Mouse (Mus musculus) heart, embryonic 15.5 days (tissue): ENCODE results near the gene Cd96. TPM values are rescaled to one million over a fixed set of nuclear protein-coding genes. Genes with fewer than 3 reads are reported as not detected.

Experiments used
- ATAC-seq: fragments of 200-750 bp; cut with Nextera tagmentation; replicated peaks from 2 replicates; pipeline ENCODE4 v1.8.0; 2017; ENCODE audit warnings: low read depth, moderate TSS enrichment; ENCODE audit not compliant: insufficient number of reproducible peaks, insufficient read depth, low FRiP score
- H3K27ac ChIP-seq: fragments of 300-500 bp; sonication (generic); 2 replicates; pipeline ENCODE4 v1.5.1; 2015; ENCODE audit warnings: mild to moderate bottlenecking, inconsistent platforms
- H3K27me3 ChIP-seq: fragments of 300-500 bp; sonication (generic); 2 replicates; pipeline ENCODE4 v1.6.1; 2015; ENCODE audit warnings: inconsistent platforms
- H3K36me3 ChIP-seq: fragments of 300-500 bp; sonication (generic); 2 replicates; pipeline ENCODE4 v1.6.1; 2015; ENCODE audit warnings: mild to moderate bottlenecking, inconsistent platforms
- H3K4me1 ChIP-seq: fragments of 300-500 bp; sonication (generic); replicated peaks from 2 replicates; pipeline ENCODE4 v1.6.1; 2015; ENCODE audit warnings: inconsistent platforms
- H3K4me2 ChIP-seq: fragments of 300-500 bp; sonication (generic); 2 replicates; pipeline ENCODE4 v1.6.1; 2015; ENCODE audit warnings: inconsistent platforms, mild to moderate bottlenecking, moderate library complexity
- H3K4me3 ChIP-seq: fragments of 300-500 bp; sonication (generic); 2 replicates; pipeline ENCODE4 v1.5.1; 2015; ENCODE audit warnings: mild to moderate bottlenecking, inconsistent platforms
- H3K9ac ChIP-seq: fragments of 300-500 bp; sonication (generic); 2 replicates; pipeline ENCODE4 v1.6.1; 2015; ENCODE audit warnings: mild to moderate bottlenecking, inconsistent platforms
- H3K9me3 ChIP-seq: fragments of 300-500 bp; sonication (generic); replicated peaks from 2 replicates; pipeline ENCODE4 v1.6.1; 2016; ENCODE audit warnings: inconsistent platforms
- WGBS: fragments of 180-500 bp; shearing (Covaris S2); methylation state at CpG from one replicate; pipeline ENCODE4 v1.1.7; 2015; ENCODE audit warnings: mixed read lengths; 5-methylcytosine and 5-hydroxymethylcytosine counted together
- polyA plus RNA-seq: library from polyadenylated mRNA; unstranded; fragments of >200 nt; fragmentation: Nextera tagmentation; extraction: Ambion mirVana; gene quantifications from 2 replicates; pipeline ENCODE4 v1.2.1, GENCODE M21; 2015

The Cd96 gene
- polyA plus RNA-seq, 1 experiment from 2014 or later: 0.09 TPM

DNA sequence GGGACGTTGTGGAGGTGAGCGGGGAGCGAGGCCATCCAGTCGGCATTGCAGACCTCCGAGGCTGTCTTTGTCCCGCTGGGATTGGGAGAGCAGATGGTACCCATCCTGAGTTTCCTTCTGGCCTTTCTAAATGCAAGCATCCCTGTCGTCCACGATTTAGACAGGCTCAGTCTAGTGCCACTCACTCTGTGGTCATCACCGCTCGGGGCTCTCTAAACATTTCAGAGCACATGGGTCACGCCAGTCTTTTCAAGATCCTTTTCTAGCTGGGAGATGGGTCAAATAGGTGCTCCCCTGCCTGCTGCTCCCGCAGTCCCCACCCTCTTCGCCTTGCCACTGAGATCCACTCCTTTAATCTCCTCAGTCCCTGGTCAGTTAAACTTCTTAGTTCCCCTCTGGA, 110.3 kb downstream of the Cd96 start:
- no peaks in the 10 kb centered on the region for H3K27me3 ChIP-seq
- peaks cover 6% of the 10 kb centered on the region for H3K4me1 ChIP-seq
- H3K27ac ChIP-seq: peak overlapping the region; percentile 50; the same call in 1 of the 2 replicates
- 2% methylated on average over 13 of the region's 13 CpGs for WGBS
- ATAC-seq: peak; percentile 23
- no peaks in the 10 kb centered on the region for H3K9me3 ChIP-seq
- no peaks in the 10 kb centered on the region for H3K36me3 ChIP-seq
- H3K9ac ChIP-seq: peak overlapping the region; percentile 75
- H3K4me3 ChIP-seq: peak overlapping the region; percentile 73
- peak overlapping the region; percentile 98 for H3K4me2 ChIP-seq

- Histone ChIP-seq H3K4me3 (no peak overlapping the region), H3K4me2 (no peak overlapping the region; the same call in 1 of the 2 replicates), H3K36me3 (no peaks in the 10 kb centered on the region), H3K27ac (no peak overlapping the region), H3K27me3 (no peaks in the 10 kb centered on the region), H3K9me3 (no peaks in the 10 kb centered on the region), H3K4me1 (peaks cover 6% of the 10 kb centered on the region), H3K9ac (no peak overlapping the region)
- ATAC-seq: no peak
- WGBS: 54% methylated on average over 3 of the region's 3 CpGs
These were observed 111.3 kb downstream of the Cd96 start for GRCm38 (mm10) chr16:46008766-46009165.

DNA sequence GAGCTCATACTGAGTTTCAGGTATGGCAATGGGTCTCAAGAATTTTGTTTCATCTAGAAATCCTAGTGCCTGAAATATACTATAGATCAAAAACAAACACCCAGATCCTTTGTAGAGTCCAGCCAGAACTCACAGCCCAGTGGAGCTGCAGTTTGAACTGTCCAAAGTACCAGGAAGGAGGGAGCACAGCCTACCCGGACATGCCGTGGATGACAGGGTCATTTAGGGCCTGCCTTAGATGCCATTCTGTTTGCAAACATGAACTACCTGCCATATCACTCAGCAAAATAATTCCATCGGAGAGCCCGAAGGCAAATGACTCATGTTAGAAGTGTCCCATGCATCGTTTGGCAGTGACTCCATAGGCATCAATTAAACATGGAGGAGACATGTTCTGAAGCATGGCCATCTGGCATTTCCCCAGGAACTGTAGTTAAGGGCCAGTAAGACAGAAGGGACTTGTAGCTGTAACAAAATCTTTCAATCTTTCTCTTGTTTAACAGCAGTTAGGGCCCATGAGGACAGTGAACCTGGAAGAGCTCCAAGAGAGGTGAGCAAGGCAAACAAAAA, 111.9 kb downstream of the Cd96 start:
- no peaks in the 10 kb centered on the region for H3K27me3 ChIP-seq
- H3K4me3 ChIP-seq: no peak overlapping the region
- WGBS: 72% methylated on average over 5 of the region's 5 CpGs
- H3K4me1 ChIP-seq: peaks cover 6% of the 10 kb centered on the region
- H3K27ac ChIP-seq: no peak overlapping the region
- H3K4me2 ChIP-seq: no peak overlapping the region
- no peak overlapping the region for H3K9ac ChIP-seq
- no peaks in the 10 kb centered on the region for H3K36me3 ChIP-seq
- ATAC-seq: no peak
- H3K9me3 ChIP-seq: no peaks in the 10 kb centered on the region

DNA sequence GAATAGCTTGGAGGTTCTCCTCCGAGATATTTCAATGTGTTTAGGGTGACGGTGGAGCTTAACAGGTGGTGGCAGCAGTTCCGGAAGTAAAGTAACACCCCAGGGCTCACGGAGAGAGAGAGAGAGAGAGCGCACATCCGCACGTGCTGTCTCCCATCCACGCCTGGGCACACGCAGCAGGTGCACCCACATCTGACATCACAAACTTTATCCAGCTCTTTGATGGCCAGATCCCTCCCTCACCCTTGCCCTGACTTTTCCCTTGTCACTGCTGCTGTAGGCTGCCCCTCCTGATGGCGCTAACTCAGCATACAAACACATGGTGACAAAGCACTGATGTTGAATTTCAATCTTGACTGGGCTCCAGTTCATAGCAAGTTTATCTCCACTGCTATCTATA, 113.8 kb downstream of the Cd96 start:
- Histone ChIP-seq H3K36me3 (no peaks in the 10 kb centered on the region), H3K27me3 (no peaks in the 10 kb centered on the region), H3K9me3 (no peaks in the 10 kb centered on the region), H3K4me1 (peaks cover 11% of the 10 kb centered on the region), H3K9ac (no peak overlapping the region), H3K27ac (no peak overlapping the region), H3K4me3 (no peak overlapping the region), H3K4me2 (no peak overlapping the region)
- no peak for ATAC-seq
- WGBS: 72% methylated on average over 10 of the region's 10 CpGs

GRCm38 (mm10) chr16:46001550-46002166, 118.4 kb downstream of the Cd96 start:
- no peaks in the 10 kb centered on the region for H3K36me3 ChIP-seq
- no peak overlapping the region for H3K27ac ChIP-seq
- WGBS: 75% methylated on average over 10 of the region's 10 CpGs
- no peak overlapping the region for H3K4me3 ChIP-seq
- H3K4me2 ChIP-seq: no peak overlapping the region
- ATAC-seq: no peak
- no peak overlapping the region for H3K9ac ChIP-seq
- no peaks in the 10 kb centered on the region for H3K9me3 ChIP-seq
- H3K4me1 ChIP-seq: 0 out of 2 replicates have a peak, but pooled peaks cover 5% of the 10 kb centered on the region
- H3K27me3 ChIP-seq: no peaks in the 10 kb centered on the region

GRCm38 (mm10) chr16:46000976-46001375, 119.1 kb downstream of the Cd96 start:
- Histone ChIP-seq H3K27me3 (no peaks in the 10 kb centered on the region), H3K9me3 (no peaks in the 10 kb centered on the region), H3K9ac (no peak overlapping the region), H3K27ac (no peak overlapping the region), H3K4me1 (0 out of 2 replicates have a peak, but pooled peaks cover 5% of the 10 kb centered on the region), H3K4me3 (no peak overlapping the region), H3K4me2 (no peak overlapping the region), H3K36me3 (no peaks in the 10 kb centered on the region)
- WGBS: 81% methylated on average over 3 of the region's 3 CpGs
- no peak for ATAC-seq

DNA sequence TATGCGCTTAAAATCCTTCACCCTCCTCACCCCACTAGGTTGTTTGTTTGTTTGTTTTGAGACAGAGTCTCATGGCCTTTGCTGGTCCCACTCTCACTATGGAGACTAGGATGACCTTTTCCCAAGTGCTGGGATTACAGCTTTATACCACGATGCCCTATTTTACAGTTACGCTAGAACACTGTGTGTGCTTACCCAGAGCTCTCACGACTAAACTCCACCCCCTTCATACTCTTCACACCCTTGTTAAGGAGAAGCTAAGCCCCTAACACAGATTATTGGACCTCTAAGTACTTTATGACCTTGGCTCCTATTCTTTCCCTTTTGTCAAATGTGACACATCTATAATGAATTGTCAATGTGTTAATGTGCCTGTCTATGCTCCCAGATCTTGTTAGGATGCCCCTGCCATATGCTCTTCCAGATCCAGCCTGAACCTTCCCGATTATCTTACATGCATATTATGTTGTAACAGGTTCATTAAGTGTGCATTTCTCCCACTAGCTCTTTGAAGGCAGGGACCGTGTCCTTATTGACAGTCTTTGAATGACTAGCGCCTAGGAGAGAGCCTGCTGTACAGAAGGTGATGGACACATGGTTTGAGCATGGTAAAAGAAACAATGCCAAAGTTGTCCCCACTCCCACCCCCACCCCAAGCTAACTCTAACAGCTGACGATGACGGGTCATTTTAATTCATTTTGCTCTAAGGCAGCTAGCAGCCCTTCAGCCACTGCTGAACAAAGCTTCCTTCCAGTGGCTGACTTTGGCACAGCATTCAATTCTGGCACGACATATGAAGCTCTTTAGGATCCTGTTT, 120.5 kb downstream of the Cd96 start:
- Histone ChIP-seq H3K9me3 (no peaks in the 10 kb centered on the region), H3K27me3 (no peaks in the 10 kb centered on the region), H3K4me2 (no peak overlapping the region), H3K27ac (no peak overlapping the region), H3K9ac (no peak overlapping the region), H3K4me3 (no peak overlapping the region), H3K36me3 (no peaks in the 10 kb centered on the region), H3K4me1 (0 out of 2 replicates have a peak, but pooled peaks cover 5% of the 10 kb centered on the region)
- ATAC-seq: no peak
- WGBS: 71% methylated on average over 10 of the region's 10 CpGs

GRCm38 (mm10) chr16:45998231-45998630, 121.8 kb downstream of the Cd96 start:
- Histone ChIP-seq H3K4me2 (no peak overlapping the region), H3K27ac (no peak overlapping the region), H3K27me3 (no peaks in the 10 kb centered on the region), H3K9ac (no peak overlapping the region), H3K4me3 (no peak overlapping the region), H3K36me3 (no peaks in the 10 kb centered on the region), H3K4me1 (0 out of 2 replicates have a peak, but pooled peaks cover 5% of the 10 kb centered on the region), H3K9me3 (no peaks in the 10 kb centered on the region)
- ATAC-seq: no peak
- WGBS: 70% methylated on average over 7 of the region's 7 CpGs

DNA sequence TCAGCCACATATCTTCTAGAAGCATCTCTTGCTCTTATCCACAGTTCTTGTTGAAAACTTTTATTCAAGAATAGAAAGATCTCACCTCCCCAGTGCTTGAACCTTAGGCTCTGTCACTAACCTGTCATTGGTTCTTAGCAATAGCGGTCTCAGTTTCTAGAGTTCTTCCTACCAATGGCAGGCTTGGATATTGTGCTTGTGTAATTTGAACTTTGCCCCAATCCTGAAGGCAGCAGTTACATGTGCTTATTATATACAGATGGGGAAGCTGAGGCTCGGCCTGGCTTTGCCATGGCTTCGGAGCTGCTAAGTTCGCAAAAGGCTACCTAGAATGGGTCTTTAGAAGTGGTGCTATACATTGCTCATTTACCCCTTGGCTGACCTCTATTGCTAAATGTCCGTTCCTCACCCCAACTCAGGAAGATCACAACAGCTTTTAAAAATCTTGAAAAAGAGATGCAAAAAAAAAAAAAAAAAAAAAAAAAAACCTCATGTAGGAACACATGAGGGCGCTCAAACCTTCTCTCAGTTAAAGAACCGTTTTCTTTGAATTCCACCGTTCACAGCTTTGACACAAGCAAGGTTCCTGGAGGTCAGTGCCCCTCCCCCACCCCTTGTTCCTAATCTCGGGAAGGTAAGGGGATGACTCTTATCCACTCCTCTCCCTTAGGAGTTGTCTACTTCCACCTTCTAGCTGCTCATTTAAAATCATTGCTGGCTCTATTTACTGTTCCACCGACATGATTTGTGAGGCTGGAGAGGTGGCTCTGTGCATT, 129.0 kb downstream of the Cd96 start:
- WGBS: 46% methylated on average over 10 of the region's 10 CpGs
- ATAC-seq: no peak
- Histone ChIP-seq H3K4me1 (no peaks in the 10 kb centered on the region), H3K36me3 (no peaks in the 10 kb centered on the region), H3K27ac (no peak overlapping the region), H3K27me3 (no peaks in the 10 kb centered on the region), H3K4me2 (no peak overlapping the region), H3K9ac (no peak overlapping the region), H3K4me3 (no peak overlapping the region), H3K9me3 (no peaks in the 10 kb centered on the region)

DNA sequence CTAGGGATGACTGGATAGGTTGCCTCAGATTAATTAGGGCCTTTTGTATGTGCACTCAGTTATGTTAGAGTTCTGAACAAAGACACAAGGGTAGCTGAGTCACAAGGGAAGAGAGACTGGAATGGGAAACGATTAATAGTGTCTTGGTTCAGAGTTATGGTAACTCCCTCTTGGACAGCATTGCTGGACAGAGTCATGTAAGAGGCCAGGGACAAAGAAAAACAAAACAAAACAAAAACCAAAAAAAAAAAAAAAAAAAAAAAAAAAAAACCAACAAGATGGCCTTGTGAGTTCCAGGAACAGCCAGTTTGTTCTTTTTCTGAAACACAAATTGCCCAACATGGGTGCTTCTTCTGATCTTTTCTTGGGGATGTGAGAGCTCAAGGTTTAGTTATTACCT, 133.8 kb downstream of the Cd96 start:
- no peak for ATAC-seq
- Histone ChIP-seq H3K36me3 (no peaks in the 10 kb centered on the region), H3K27me3 (no peaks in the 10 kb centered on the region), H3K4me1 (no peaks in the 10 kb centered on the region), H3K9ac (no peak overlapping the region), H3K4me3 (no peak overlapping the region), H3K27ac (no peak overlapping the region), H3K4me2 (no peak overlapping the region), H3K9me3 (no peaks in the 10 kb centered on the region)
- 67% methylated on average over 1 of the region's 1 CpGs for WGBS
